Comparison of ENCODE assay signal across 24 mouse cellular contexts in genomic region chr6:14298167-14298566, GRCm38 (mm10).
"Had no signal": no experiment of that assay in that cellular context is flagged by ENCODE, and none has a peak within 500 bp of the region (broad histone marks: within the 10 kb centered on the region; RNA-seq: fewer than 3 reads in every experiment).

No protein-coding gene starts in this region.

- H3K27me3 ChIP-seq: heart, embryonic 13.5 days; hindbrain, embryonic 12.5 days; intestine, embryonic 15.5 days; limb, embryonic 12.5 days; liver, embryonic 13.5 days had no signal

- ATAC-seq: hindbrain, embryonic 16.5 days; inflammation-experienced regulatory T-cells, adult 6 months; intestine, embryonic 15.5 days; intestine, postnatal 0 days had no signal

- DNase-seq: gastrocnemius, postnatal 25 days; heart, adult 2 months; heart, postnatal 10 days; heart, postnatal 4 days; kidney, adult 18-20 months; kidney, adult 8-10 months; kidney, postnatal 10 days; kidney, postnatal 25 days; kidney, postnatal 4 days; liver; liver, embryonic 13.5 days had no signal

- H3K4me3 ChIP-seq: heart, adult 2 months; heart, embryonic 13.5 days; hindbrain, embryonic 10.5 days; hindbrain, embryonic 12.5 days; intestine, embryonic 15.5 days; layer of hippocampus, adult 2 months; left cerebral cortex, adult 2 months; limb, embryonic 10.5 days; limb, embryonic 12.5 days; liver, embryonic 13.5 days had no signal

- H3K27ac ChIP-seq: hindbrain, embryonic 10.5 days; hindbrain, embryonic 12.5 days; hindbrain, embryonic 14.5 days; intestine, embryonic 15.5 days; layer of hippocampus, adult 2 months; left cerebral cortex, adult 2 months; limb, embryonic 10.5 days; limb, embryonic 12.5 days; liver, embryonic 13.5 days had no signal

- H3K4me1 ChIP-seq: hindbrain, embryonic 10.5 days; hindbrain, embryonic 12.5 days; intestine, embryonic 15.5 days; limb, embryonic 10.5 days; limb, embryonic 12.5 days; liver, embryonic 13.5 days had no signal

- H3K9me3 ChIP-seq: heart, embryonic 13.5 days; hindbrain, embryonic 12.5 days; intestine, embryonic 15.5 days; limb, embryonic 10.5 days; liver, embryonic 13.5 days had no signal

- H3K9ac ChIP-seq: heart, embryonic 13.5 days; hindbrain, embryonic 12.5 days; hindbrain, embryonic 14.5 days; intestine, embryonic 15.5 days; limb, embryonic 12.5 days; liver, embryonic 13.5 days had no signal

- H3K36me3 ChIP-seq: heart, embryonic 13.5 days; hindbrain, embryonic 10.5 days; hindbrain, embryonic 12.5 days; intestine, embryonic 15.5 days; limb, embryonic 10.5 days; limb, embryonic 12.5 days; liver, embryonic 13.5 days had no signal

- H3K4me2 ChIP-seq: heart, embryonic 13.5 days; hindbrain, embryonic 12.5 days; hindbrain, embryonic 14.5 days; intestine, embryonic 15.5 days; limb, embryonic 12.5 days; liver, embryonic 11.5 days; liver, embryonic 13.5 days had no signal
